Mouse (Mus musculus): Measurements from ENCODE around the gene Rps26.

Gene Rps26

DNA sequence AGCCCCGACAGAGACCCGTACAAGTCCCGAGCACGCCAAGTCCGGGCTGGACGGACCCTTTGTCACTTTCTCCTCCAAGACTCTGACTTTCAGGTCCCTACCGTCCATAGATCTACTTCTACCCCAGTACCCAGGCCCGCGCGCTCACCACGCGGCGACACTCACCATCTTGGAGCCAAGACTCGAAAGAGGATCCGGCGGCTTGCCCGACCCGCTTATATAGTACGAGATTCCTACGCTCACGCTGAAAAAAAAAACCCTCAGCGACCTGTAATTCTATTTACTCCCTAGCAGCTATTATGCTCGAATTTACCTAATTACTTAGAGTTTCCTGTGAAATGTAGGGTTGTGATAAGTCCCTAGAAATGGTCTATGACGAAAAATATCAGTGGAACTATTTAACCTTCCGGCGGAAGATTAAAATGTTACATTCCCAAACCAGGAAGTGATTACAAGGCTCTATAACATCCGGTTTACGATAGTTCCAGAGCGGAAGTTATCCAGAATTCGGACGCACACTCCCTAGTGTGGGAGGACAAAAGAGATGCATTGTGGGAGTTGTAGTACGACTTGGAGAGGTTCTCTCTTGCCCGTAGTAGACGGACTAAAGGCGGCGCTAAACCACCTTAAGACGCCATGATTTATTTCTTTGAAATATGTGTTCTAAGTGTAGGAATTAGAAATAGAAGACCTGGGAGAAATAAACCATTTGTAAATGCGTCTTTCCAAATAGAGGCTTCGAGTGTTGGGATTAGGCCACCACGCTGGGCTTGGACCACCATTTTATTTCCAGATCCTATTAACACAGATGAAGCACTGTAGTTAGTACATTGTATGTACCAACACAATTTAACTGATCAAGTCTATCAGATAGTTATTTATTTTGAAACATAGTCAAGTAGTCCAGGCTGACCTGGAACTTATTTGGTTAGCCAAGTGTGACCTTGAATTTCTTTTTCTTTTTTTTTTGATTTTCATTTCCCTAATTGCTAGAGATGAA is at the start of gene Rps26:
Gene Rps26 (minus strand): TSS at position 437 of the 1,000 bp plus-strand sequence.
- peak; percentile 97 for DNase-seq (ENCODE audit: low read depth, low spot score)

DNA sequence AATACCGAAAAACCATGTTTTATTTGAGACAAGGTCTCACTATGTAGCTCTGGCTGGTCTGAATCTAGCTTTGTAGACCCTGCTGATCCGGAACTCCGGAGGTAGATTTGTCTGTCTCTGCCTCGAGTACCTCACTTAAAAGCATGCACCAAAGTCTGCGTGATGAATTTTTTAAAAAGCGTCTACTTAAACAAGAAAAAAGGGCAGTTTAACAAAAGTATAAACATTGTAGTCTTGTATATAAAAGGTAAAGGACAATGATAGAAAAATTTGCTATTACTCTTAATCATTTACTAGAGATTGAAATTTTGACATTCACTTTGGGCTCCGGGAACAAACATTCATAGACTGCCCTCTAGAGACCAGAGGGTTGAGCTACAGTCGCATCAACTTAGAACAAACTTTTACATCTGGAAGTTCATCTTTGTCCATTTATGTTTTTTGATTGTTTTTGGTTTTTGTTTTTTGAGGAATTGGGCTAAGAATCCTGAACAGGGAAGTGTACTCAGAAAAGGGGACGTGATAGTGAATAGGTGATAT is 48.0 kb upstream of the Rps26 start:
- peak; percentile 71 for DNase-seq (ENCODE audit: low read depth, low spot score)

DNA sequence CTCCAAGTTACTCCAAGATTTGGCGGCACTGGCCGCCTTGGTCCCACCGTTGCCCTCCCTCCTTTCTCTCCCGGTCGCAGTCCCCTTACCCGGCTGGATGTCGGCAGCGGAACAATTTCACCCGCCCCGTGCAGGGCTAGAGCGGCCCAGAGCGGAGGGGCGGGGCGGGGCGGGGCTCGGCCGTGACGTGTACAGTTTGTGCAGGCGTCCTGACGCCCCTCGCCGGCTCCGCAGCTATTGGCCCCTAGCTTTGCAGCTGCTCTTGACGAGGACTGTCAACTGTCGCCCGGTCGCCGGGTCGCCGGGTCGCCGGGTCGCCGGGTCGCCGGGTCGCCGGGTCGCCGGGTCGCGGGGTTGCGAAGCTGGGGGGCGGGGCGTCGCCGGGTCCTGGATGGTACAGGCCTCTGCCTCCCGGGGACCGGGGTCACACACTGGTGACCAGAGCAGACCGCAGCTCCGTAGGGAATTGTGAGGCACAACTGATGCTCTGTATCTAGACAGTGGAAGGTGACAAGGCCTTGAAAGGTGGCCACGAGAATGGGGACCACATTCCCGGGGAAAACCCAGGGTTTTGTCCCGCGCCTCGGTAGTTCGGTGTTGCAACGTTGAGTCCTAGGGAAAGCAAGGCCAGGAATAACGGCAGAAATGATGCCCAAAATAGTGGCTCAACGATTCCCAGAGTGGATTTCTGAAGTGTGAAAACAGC is 47.4 kb upstream of the Rps26 start, which contains the start of gene Suox:
Gene Suox (minus strand): TSS at position 311 of the 706 bp plus-strand sequence.
- peak; percentile 93 for DNase-seq (ENCODE audit: low read depth, low spot score)

DNA sequence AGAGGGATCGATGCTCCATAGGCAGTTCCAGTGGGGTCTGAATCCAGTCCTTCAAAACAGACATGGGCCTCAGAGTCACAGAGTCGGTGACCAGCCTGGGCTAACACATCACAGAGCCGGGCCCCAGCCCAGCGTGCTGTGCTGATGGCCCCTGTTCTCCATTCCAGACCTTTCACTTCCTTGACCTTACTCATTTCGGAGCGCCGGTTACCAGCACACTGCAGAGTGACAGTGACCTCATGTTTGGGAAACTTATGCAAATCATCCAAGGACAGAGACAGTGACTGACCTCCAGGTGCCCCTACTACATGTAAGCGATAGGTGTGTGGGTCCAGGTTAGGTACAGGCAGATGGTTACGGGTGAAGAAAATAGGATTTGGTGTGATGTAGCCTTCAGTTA is 44.6 kb upstream of the Rps26 start:
- no peak for DNase-seq (ENCODE audit: low read depth, low spot score)

DNA sequence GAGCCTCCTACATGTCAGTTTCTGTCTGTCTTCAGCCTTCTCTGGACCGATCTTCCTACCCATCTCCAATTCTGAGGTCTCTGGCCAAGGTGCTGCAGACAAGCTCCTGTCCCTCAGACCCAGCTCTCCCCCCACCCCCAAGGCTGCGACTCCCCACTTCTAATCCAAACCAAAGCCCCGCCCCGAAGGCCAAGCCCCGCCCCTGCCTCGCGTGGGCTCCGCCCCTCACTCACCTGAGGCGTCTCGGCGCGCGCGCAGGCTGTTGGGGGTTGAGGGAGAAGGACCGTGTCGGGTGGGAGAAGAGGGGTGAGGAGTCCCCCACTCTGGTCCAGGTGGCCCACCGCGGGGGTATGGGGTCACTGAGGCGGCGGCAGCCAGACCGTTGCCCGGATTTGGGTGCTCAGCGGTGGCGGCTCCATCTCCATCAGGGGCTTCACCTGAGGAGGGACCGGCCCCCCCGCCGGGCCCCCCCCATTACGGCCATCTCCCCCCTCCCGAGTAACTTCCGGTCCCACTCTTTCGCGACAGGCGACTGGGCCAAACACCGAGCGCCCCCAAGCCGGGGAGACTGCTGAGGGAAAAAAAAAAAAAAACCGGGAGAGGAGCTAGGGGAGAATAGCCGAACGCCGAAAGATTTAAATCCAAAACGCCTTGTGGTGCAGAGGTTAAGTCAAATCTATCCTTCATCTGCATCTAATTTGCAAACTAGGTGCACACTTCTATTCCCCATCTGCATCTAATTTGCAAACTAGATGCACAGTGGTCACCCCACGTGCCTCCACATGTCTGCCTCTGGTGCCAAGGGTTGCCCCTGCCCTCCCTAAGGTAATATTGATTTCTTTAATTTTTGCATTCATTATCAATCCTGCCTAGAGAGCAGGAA is 42.5 kb upstream of the Rps26 start:
- DNase-seq (ENCODE audit: low read depth, low spot score): peak; percentile 85

DNA sequence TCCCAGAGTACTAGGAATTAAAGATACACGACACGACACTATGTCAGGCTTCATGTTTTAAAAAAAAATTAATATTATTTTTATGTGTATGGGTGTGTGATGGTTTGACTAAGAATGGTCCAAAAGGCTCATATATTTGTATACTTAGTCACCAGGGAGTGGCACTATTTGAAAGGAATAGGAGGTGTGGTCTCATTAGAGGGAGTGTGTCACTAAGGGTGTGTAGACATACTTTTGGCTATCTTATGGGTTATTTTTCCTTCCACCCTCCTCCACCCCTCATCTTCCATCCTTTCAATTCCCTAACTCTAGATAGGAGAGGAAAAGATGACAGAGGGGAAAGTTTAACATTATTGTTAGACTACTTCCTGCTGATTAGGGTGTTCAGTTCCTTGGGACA is 39.3 kb upstream of the Rps26 start:
- DNase-seq (ENCODE audit: low read depth, low spot score): no peak

DNA sequence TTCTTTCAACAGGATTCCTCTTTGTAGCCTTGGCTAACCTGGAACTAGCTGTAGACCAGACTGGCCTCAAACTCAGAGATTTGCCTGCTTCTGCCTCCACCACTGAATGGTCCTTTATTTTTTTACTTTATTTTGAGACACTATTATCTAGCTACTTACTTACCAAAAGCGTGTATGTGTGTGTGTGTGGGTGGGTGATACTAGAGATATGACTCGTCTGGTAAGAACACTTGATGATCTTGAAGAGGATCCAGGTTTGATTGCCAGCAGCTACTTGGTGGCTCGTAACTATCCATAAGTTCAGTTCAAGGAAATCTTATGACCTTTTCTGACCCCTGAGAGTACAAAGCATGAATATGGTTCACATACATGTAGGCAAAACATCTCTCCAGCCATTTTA is 38.8 kb upstream of the Rps26 start:
- DNase-seq (ENCODE audit: low read depth, low spot score): no peak

DNA sequence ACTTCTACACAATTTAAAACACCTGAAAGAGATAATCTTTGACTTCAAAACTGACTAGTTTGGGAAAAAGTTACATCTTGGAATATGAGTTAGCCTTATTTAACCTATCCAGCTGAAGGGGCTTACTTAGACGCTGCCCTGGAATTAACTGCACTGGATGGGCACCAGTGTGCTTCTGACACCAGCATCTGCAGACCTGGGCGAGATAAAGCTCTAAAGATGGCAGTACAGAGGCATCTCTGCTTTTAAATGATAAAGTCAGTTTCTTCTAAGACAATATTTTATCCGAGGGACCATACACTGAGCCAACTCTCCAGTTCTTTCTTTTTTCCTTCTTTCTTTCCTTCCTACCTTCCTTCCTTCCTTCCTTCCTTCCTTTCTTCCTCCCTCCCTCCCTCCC is 38.3 kb upstream of the Rps26 start:
- no peak for DNase-seq (ENCODE audit: low read depth, low spot score)

DNA sequence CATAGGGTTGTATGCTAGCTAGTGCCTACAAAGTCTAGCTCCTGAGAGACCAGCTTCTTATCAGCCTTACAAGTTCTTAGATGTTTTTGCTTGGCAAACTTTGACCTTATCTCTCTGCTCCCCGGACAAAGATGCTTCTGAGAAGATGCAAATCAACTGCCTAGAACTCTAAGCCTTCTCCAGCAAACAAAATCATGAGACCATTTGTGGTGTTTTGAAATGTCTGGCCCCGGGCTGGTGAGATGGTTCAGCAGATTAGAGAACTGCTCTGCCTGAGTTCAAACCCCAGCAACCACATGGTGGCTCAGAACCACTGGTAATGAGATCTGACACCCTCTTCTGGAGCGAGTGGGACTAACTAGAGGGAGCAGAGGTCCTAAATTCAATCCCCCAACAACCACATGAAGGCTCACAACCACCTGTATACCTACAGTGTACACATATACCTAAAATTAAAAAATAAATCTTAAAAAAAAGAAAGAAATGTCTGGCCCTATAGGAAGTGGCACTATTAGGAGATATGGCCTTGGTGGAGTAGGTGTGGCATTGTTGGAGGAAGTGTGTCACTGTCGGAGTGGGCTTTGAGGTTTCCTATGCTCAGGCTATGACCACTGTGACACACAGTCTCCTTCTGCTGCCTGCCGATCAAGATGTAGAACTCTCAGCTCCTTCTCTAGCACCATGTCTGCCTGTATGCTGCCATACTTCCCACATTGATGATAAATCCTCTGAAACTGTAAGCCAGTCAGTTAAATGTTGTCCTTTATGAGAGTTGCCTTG is 37.1 kb upstream of the Rps26 start:
- DNase-seq (ENCODE audit: low read depth, low spot score): no peak

DNA sequence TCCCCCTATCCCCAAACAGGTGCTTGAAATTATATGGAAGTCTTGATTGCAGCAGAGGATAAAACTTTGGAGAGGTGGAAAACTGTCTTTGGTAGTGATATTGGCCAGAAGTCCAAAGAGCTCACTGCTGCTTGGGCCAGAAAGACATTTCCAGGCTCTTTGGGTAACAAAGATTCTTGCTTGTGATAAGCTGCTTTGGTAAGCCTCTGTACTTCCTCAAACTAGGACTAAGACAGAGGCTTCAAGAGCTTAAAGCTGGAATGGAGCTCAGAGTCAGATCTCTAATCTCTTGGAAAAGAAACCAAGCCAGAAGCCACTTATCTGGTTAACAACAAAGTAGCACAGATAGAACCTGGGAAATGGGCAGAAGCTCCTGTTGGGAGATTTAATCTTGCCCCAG is 35.9 kb upstream of the Rps26 start:
- DNase-seq (ENCODE audit: low read depth, low spot score): no peak

DNA sequence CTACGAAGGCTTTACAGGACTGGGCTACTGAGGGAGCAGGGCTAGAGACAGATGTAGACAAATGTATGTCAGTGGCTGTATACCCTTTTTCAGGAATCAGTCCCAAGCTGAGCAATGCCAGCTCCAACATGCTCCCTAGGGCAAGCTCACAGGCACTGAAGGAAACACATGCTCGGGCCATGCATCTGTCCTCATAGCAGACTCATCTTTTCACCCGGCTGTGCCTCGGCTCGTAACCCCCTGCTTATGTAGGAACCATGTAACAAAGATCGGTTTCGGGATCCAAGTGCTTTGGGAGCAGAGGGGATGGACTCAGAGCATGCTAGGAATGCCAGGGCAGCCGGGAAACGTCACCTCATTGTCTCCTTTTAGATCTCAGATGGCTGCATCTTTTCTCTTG is 32.9 kb upstream of the Rps26 start:
- no peak for DNase-seq (ENCODE audit: low read depth, low spot score)

DNA sequence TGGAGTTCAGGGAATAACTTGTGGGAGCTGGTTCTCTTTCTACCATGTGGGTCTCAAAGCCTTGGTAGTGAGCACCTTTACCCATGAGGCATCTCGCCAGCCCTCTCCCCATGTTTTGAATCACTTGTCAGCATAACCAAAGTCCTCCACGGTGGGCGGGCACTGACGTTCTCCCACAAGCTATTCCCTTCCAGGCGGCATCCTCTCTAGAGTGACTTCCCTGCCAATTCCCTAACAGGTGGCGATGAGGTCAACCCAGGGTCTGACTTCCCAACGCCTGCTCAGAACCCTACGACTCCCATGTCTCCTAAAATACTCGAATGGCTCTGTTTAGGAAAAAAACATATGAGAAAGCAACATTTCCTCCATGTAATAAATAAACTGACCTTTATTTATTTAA is 31.3 kb upstream of the Rps26 start:
- no peak for DNase-seq (ENCODE audit: low read depth, low spot score)

DNA sequence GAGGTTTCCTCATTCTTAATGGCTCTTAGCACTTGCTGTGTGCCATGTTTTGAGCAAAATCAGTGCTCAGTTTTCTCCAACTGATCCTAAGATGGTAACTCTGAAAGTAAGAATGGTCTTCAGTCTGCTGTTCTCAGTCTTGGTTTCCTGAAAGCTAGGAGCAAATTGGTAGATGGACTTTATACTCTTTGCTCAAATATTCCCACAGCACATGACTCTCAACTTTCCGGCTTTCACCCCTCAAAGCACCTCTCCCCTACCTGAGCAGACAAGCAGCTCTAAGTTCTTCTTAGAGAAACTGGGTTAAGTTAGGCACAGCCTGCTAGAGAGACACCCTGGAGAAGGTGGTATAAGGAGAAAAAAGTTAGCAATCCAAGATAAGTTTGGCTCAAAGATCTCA is 30.2 kb upstream of the Rps26 start:
- no peak for DNase-seq (ENCODE audit: low read depth, low spot score)

DNA sequence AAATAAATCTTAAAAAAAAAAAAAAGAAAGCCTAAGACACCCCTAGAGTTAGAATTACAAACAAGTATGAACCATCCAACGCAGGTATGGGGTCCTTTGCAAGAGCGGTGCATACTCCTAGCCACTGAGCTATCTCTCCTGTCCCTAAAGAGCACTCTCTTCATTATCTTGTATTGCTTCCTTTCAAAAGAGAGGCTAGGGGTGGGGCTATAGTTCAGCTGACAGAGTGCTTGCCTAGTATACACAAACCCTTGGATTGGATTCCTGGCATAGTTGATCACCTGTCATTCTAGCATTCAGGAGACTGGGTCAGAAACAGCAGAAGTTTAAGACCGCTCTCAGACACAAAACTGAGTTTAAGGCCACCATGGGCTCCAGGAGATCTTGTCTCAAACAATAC is 28.7 kb upstream of the Rps26 start:
- DNase-seq (ENCODE audit: low read depth, low spot score): no peak

DNA sequence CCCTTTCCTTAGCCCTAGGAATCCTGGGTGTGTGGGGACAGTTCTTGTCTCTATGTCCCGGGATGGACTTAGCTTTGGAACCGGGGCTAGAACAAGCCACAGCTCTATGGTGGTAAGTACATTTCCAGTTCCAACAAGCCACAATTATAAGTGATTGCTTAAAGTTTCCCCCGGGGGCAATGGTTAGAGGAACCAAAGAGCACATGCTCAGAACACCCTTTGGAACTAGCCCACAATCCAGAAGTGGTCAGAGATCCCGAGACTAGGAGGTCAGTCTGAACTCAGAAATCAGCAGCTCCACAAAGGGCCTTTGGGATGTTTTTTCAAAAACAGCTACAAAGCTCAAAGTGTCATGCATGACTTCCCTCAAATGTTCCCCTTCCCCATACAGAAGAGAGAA is 27.3 kb upstream of the Rps26 start:
- DNase-seq (ENCODE audit: low read depth, low spot score): no peak

DNA sequence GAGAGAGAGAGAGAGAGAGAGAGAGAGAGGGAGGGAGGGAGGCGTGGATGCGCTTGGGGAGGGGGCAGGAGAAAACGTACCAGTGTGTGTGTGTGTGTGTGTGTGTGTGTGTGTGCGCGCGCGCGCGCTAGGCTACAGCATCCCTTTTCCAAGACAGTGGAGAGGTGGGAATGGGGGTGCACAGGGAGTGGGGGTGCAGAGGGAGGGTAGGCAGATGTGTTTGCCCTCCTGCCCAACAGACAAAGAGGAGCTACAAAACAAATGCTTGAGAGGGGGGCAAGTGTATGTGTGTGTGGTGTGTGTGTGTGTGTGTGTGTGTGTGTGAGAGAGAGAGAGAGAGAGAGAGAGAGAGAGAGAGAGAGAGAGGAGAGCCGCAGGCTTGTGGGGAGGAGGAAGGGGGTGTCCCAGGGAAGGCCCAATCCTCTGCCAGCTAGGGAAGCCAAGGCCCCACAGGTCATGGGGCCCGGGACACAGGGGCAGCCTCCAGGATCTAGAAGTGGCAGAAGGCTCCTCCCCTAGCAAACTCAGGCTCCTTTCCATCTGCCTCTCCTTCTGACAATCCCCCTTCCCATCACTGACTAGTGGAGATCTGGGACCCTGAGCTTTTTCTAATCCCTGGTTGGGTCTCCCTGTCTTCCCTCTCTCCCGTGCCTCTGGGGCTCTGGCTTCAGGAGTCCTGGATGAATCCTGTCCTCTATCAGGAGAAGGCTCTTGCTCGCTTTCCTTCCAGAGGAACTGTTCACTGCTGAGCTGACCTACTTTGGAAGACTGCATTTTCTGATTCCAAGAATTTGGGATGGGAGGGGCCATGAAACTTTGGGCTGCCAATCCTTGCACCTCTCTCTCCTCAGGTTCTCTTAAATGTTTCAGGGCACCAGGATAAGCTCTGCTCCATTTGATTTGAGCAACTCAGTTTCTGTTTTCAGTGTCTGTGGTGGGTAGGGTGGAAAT is 19.9 kb upstream of the Rps26 start:
- no peak for DNase-seq (ENCODE audit: low read depth, low spot score)

DNA sequence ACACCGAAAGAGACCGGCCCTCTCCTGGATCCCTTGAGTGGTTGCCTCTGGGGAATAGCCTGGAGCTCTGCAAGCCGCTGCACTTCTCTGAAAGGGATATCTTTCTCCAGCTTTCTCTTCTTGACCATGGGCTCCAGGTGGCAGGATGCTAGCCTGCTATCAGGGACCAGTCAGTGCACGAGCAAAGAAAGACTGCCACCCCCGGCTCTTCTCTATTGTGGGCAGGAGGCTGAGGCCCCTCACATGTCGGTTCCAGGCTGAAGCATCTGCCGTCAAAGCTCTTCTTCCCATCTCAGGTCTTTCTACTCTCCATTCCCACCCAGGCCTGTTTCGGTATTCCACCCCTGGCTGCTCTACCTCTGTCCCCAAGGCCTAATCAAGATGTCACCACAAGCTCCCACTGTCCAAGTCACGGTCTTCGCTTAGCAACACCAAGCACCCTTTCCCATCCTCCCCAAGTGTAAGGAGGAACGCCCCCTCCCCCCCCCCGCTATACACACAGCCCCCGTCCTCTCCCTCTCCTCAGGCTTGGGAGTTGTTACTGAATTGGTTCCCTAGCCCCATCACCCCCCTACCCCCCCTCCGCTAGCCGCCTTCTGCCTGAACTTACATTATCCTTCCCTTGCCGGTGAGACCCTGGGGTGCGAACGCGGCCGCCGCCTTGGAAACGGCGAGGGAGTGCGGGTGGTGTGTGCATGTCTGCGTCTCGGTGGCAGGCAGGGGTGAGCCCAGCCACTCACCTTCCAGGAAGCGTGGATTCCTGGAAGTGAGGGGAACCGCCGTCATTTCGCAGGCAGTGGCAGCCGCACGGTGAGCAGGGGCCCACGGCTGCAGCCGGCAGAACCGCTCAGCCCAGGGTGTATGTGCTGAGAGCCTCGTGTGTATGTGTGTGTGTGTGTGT is 18.8 kb upstream of the Rps26 start, which contains the start of gene Ikzf4:
Gene Ikzf4 (minus strand): TSS at position 881 of the 901 bp plus-strand sequence.
- no peak for DNase-seq (ENCODE audit: low read depth, low spot score)

DNA sequence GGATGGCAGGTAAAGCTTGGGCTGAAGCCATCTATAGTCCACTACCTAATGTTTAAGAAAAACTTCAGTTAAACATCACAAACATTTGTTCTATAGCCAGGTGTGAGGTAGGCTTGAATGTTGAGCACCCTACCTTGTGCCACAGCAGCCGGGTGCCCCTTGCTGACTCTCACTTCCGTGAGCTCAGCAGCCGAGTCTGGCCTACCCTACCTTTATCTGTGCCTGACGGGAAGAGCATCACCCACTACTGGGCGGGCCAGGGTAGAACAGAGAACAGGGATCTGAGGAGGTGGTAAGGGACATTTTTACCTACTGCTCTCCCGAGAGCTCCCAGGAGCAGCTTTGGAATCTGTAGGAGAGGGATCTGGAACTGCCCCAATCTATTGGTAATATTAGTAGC is 16.2 kb upstream of the Rps26 start:
- no peak for DNase-seq (ENCODE audit: low read depth, low spot score)

Data from A20 (cell line).